Mouse (Mus musculus) E14TG2a.4 (cell line): ENCODE measurements around the gene Sync.

Source experiments
- CTCF ChIP-seq: conservative IDR thresholded peaks from 2 replicates; pipeline ENCODE4 v1.5.1; 2014; ENCODE audit warnings: low read length
- NANOG ChIP-seq: IDR thresholded peaks from 2 replicates; pipeline ENCODE4 v1.6.1; 2014; ENCODE audit warnings: borderline replicate concordance, low read length, mixed read lengths

DNA sequence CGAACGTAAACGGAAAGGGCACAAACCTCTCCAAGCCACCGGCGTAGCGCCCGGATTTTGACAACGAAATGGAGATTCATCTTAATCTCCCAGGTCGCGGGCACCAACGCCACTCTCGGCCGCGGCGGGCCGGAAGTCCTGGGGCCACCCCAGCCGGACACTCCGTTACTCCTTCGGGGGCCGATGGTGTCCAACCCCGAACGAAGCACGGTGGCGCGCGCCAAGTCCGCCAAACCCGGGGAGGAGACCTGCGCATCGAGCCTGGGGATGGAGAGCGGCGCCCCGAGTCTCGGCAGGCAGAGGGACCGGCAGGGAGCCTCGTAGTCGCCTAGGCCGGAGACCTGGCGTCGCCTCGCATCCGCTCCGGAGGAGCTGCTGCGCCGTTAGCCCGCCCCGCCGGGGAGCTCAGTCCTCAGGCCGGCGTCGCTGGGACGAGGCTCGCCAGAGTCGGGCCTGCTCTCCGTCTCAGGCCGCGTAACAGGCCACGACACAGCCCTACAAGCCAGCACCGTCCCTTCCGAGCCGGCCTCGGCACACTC lies 47.3 kb downstream of the Sync start:
- TF ChIP-seq CTCF (no peak), NANOG (no peak)
